Mouse (Mus musculus) embryonic fibroblast, embryonic 13.5 days (primary cell): Measurements from ENCODE around the gene Zfp553. TPM values are rescaled to one million over a fixed set of nuclear protein-coding genes. Genes with fewer than 3 reads are reported as not detected.

Experiments used
- H3K27ac ChIP-seq: 2 replicates; pipeline ENCODE4 v1.5.1; 2012; ENCODE audit warnings: low read length, control low read depth, inconsistent platforms; ENCODE audit not compliant: insufficient read depth
- H3K4me1 ChIP-seq: 2 replicates; pipeline ENCODE4 v1.6.1; 2011; ENCODE audit warnings: low read length; ENCODE audit not compliant: control insufficient read depth, insufficient read depth
- H3K4me3 ChIP-seq: 2 replicates; pipeline ENCODE4 v1.5.1; 2011; ENCODE audit warnings: mild to moderate bottlenecking, control low read depth, low read length; ENCODE audit not compliant: insufficient read depth
- CTCF ChIP-seq: IDR thresholded peaks from 2 replicates; pipeline ENCODE4 v1.5.1; 2011; ENCODE audit warnings: mild to moderate bottlenecking, control low read depth, low read length, moderate library complexity, borderline replicate concordance; ENCODE audit not compliant: insufficient read depth
- POLR2A ChIP-seq: IDR thresholded peaks from 2 replicates; pipeline ENCODE4 v1.6.1; 2011; ENCODE audit warnings: low read depth, mild to moderate bottlenecking, control low read depth, low read length, moderate library complexity
- polyA plus RNA-seq: library from polyadenylated mRNA; stranded (reverse); fragments of >200 nt; gene quantifications from 2 replicates; pipeline ENCODE4 v1.2.4, GENCODE M21; 2011; ENCODE audit warnings: low read depth; ENCODE audit not compliant: missing spikeins, insufficient read length

Zfp553 gene
- polyA plus RNA-seq, 1 experiment, result 12.4 TPM

GRCm38 (mm10) chr7:127253341-127253740 lies 20.5 kb downstream of the Zfp553 start:
- no peak for TF ChIP-seq POLR2A

GRCm38 (mm10) chr7:127253821-127254769 lies 21.2 kb downstream of the Zfp553 start:
- H3K27ac ChIP-seq, result peak overlapping the region; percentile 28; the same call in 1 of the 2 replicates
- TF ChIP-seq CTCF (no peak), POLR2A (peak; percentile 34; the same call in 1 of the 2 replicates)

More at GRCm38 (mm10) chr7:127253341-127253740, 20.5 kb downstream of the Zfp553 start:
- H3K4me1 ChIP-seq, result no peaks in the 10 kb centered on the region
- no peak overlapping the region for H3K4me3 ChIP-seq
- no peak overlapping the region for H3K27ac ChIP-seq

GRCm38 (mm10) chr7:127255008-127255407 lies 22.1 kb downstream of the Zfp553 start:
- 0 out of 2 replicates have a peak overlapping the region, but pooled peaks have one; percentile 36 for H3K4me3 ChIP-seq
- 0 out of 2 replicates have a peak overlapping the region, but pooled peaks have one; percentile 28 for H3K27ac ChIP-seq
- H3K4me1 ChIP-seq, result no peaks in the 10 kb centered on the region
- TF ChIP-seq CTCF, result no peak
- peak; percentile 34; the same call in 1 of the 2 replicates for TF ChIP-seq POLR2A

More at GRCm38 (mm10) chr7:127253821-127254769, 21.2 kb downstream of the Zfp553 start:
- no peaks in the 10 kb centered on the region for H3K4me1 ChIP-seq
- H3K4me3 ChIP-seq, result peak overlapping the region; percentile 36

GRCm38 (mm10) chr7:127255965-127256364 lies 23.1 kb downstream of the Zfp553 start:
- H3K4me3 ChIP-seq, result no peak overlapping the region
- H3K4me1 ChIP-seq, result 0 out of 2 replicates have a peak, but pooled peaks cover under 1% of the 10 kb centered on the region
- H3K27ac ChIP-seq, result no peak overlapping the region
- TF ChIP-seq CTCF (no peak), POLR2A (no peak)

GRCm38 (mm10) chr7:127256518-127256917 lies 23.7 kb downstream of the Zfp553 start:
- TF ChIP-seq CTCF (no peak), POLR2A (no peak)
- no peak overlapping the region for H3K27ac ChIP-seq
- H3K4me3 ChIP-seq, result no peak overlapping the region
- H3K4me1 ChIP-seq, result 0 out of 2 replicates have a peak, but pooled peaks cover 2% of the 10 kb centered on the region

- peak overlapping the region; percentile 88 for H3K4me3 ChIP-seq
- TF ChIP-seq CTCF (no peak), POLR2A (no peak)
Observed at GRCm38 (mm10) chr7:127259186-127259905, 26.5 kb downstream of the Zfp553 start.

GRCm38 (mm10) chr7:127260309-127261111 lies 27.6 kb downstream of the Zfp553 start, which contains the start of gene Dctpp1:
Gene Dctpp1 (minus strand): TSS chr7:127260709.
- Histone ChIP-seq H3K27ac (no peak within 1 kb of the TSS), H3K4me1 (0 out of 2 replicates have a peak, but pooled peaks cover 2% of the 10 kb centered on the region), H3K4me3 (peak within 1 kb of the TSS; percentile 88)
- TF ChIP-seq CTCF, result peak; percentile 67
- peak; percentile 94 for TF ChIP-seq POLR2A

More at GRCm38 (mm10) chr7:127259186-127259905, 26.5 kb downstream of the Zfp553 start:
- H3K4me1 ChIP-seq, result 0 out of 2 replicates have a peak, but pooled peaks cover 2% of the 10 kb centered on the region
- no peak overlapping the region for H3K27ac ChIP-seq

- Histone ChIP-seq H3K4me3 (no peak overlapping the region), H3K27ac (no peak overlapping the region), H3K4me1 (0 out of 2 replicates have a peak, but pooled peaks cover 2% of the 10 kb centered on the region)
- no peak for TF ChIP-seq POLR2A
- TF ChIP-seq CTCF, result no peak
Observed at GRCm38 (mm10) chr7:127262218-127262961, 29.5 kb downstream of the Zfp553 start.
